Mouse (Mus musculus): ENCODE measurements around the gene H2al2a.
"Not testable (repeated sequence)": the region's sequence is repeated elsewhere in the genome, so short reads cannot be mapped to it uniquely, and the experiment has no call there.

H2al2a gene

GRCm38 (mm10) chr2:17973868-17974440 is 22.8 kb downstream of the H2al2a start:
- DNase-seq = no peak

- DNase-seq = no peak
These were observed 23.5 kb downstream of the H2al2a start for GRCm38 (mm10) chr2:17973246-17973645.

GRCm38 (mm10) chr2:17972843-17973242 is 23.9 kb downstream of the H2al2a start:
- DNase-seq = no peak

- DNase-seq = no peak
These were observed 25.4 kb downstream of the H2al2a start for GRCm38 (mm10) chr2:17971407-17971806.

- no peak for DNase-seq
These were observed 26.1 kb downstream of the H2al2a start for GRCm38 (mm10) chr2:17970662-17971061.

- no peak for DNase-seq
These were observed 26.6 kb downstream of the H2al2a start for GRCm38 (mm10) chr2:17970187-17970586.

- DNase-seq = no peak
These were observed 28.2 kb downstream of the H2al2a start for GRCm38 (mm10) chr2:17968571-17968970.

- not testable (repeated sequence) for DNase-seq
These were observed 28.7 kb downstream of the H2al2a start for GRCm38 (mm10) chr2:17968037-17968436.

- DNase-seq = no peak
These were observed 37.3 kb downstream of the H2al2a start for GRCm38 (mm10) chr2:17959501-17959900.

- no peak for DNase-seq
These were observed 49.9 kb downstream of the H2al2a start for GRCm38 (mm10) chr2:17946875-17947274.

Measured in lung, postnatal 14 days (tissue).